In genomic region chr3:42906246-42906645, GRCm38 (mm10) we compare ENCODE assay signal across 15 mouse cellular contexts.
"Had no signal": no experiment of that assay in that cellular context is flagged by ENCODE, and none has a peak within 500 bp of the region (broad histone marks: within the 10 kb centered on the region; RNA-seq: fewer than 3 reads in every experiment).

No protein-coding gene starts in this region.

- H3K4me3 ChIP-seq: neural tube, embryonic 13.5 days; neural tube, embryonic 15.5 days; stomach, embryonic 15.5 days had no signal

- H3K27ac ChIP-seq: neural tube, embryonic 13.5 days; neural tube, embryonic 15.5 days; stomach, embryonic 15.5 days; stomach, postnatal 0 days had no signal

- DNase-seq: retina, postnatal 1 day; right cerebral cortex, adult 18-20 months; right cerebral cortex, postnatal 14 days; right cerebral cortex, postnatal 25 days; right cerebral cortex, postnatal 4 days; spleen, adult 18-20 months; thymus, adult 18-20 months; thymus, adult 2 months; thymus, postnatal 25 days; thymus, postnatal 36 days; thymus, postnatal 4 days had no signal

- H3K4me1 ChIP-seq: stomach, embryonic 15.5 days had no signal

- H3K9ac ChIP-seq: neural tube, embryonic 13.5 days; neural tube, embryonic 15.5 days; stomach, embryonic 15.5 days had no signal

- H3K36me3 ChIP-seq: neural tube, embryonic 13.5 days; neural tube, embryonic 15.5 days; stomach, embryonic 15.5 days had no signal

- H3K27me3 ChIP-seq: neural tube, embryonic 13.5 days; stomach, embryonic 15.5 days had no signal

- H3K9me3 ChIP-seq: neural tube, embryonic 13.5 days; neural tube, embryonic 15.5 days; stomach, embryonic 15.5 days had no signal

- H3K4me2 ChIP-seq: neural tube, embryonic 13.5 days; neural tube, embryonic 15.5 days; stomach, embryonic 15.5 days had no signal
